Mouse (Mus musculus) hindbrain, embryonic 16.5 days (tissue): ENCODE data around the gene Olfr113. TPM values are rescaled to one million over a fixed set of nuclear protein-coding genes. Genes with fewer than 3 reads are reported as not detected.
"Not testable (repeated sequence)": the region's sequence is repeated elsewhere in the genome, so short reads cannot be mapped to it uniquely, and the experiment has no call there.

Experiments
- ATAC-seq: fragments of 200-750 bp; cut with Nextera tagmentation; 2 replicates; pipeline ENCODE4 v1.8.0; 2017; ENCODE audit warnings: moderate TSS enrichment, moderate library complexity
- H3K27ac ChIP-seq: fragments of 300-500 bp; sonication (generic); 2 replicates; pipeline ENCODE4 v1.5.1; 2014; ENCODE audit warnings: low read depth, mild to moderate bottlenecking, control low read depth, low read length, moderate library complexity
- H3K27me3 ChIP-seq: fragments of 300-500 bp; sonication (generic); replicated peaks from 2 replicates; pipeline ENCODE4 v1.6.1; 2014; ENCODE audit warnings: low read length; ENCODE audit not compliant: control insufficient read depth, insufficient read depth
- H3K36me3 ChIP-seq: fragments of 300-500 bp; sonication (generic); 2 replicates; pipeline ENCODE4 v1.6.1; 2014; ENCODE audit warnings: mild to moderate bottlenecking, low read length, moderate library complexity, mixed read lengths; ENCODE audit not compliant: control insufficient read depth, insufficient read depth
- H3K4me1 ChIP-seq: fragments of 300-500 bp; sonication (generic); 2 replicates; pipeline ENCODE4 v1.6.1; 2014; ENCODE audit warnings: low read depth, low read length; ENCODE audit not compliant: control insufficient read depth, insufficient read depth
- H3K4me2 ChIP-seq: fragments of 300-500 bp; sonication (generic); 2 replicates; pipeline ENCODE4 v1.6.1; 2014; ENCODE audit warnings: mild to moderate bottlenecking, low read length, control low read depth, moderate library complexity
- H3K4me3 ChIP-seq: fragments of 300-500 bp; sonication (generic); 2 replicates; pipeline ENCODE4 v1.5.1; 2014; ENCODE audit warnings: mild to moderate bottlenecking, low read length, control low read depth, moderate library complexity
- H3K9ac ChIP-seq: fragments of 300-500 bp; sonication (generic); 2 replicates; pipeline ENCODE4 v1.6.1; 2014; ENCODE audit warnings: low read depth, mild to moderate bottlenecking, control low read depth, low read length, moderate library complexity
- H3K9me3 ChIP-seq: fragments of 300-500 bp; sonication (generic); 2 replicates; pipeline ENCODE4 v1.6.1; 2014; ENCODE audit warnings: mild to moderate bottlenecking, low read length, moderate library complexity; ENCODE audit not compliant: control insufficient read depth
- WGBS: fragments of 180-500 bp; shearing (Covaris S2); extraction: QIAGEN DNeasy Blood & Tissue Kit; methylation state at CpG from one replicate; pipeline ENCODE4 v1.1.7; 2014; 5-methylcytosine and 5-hydroxymethylcytosine counted together
- polyA plus RNA-seq: library from polyadenylated mRNA; unstranded; fragments of >200 nt; fragmentation: Nextera tagmentation; extraction: Ambion mirVana; gene quantifications from 2 replicates; pipeline ENCODE4 v1.2.1, GENCODE M21; 2015

Olfr113 gene
- polyA plus RNA-seq, 1 experiment from 2014 or later: not detected

DNA sequence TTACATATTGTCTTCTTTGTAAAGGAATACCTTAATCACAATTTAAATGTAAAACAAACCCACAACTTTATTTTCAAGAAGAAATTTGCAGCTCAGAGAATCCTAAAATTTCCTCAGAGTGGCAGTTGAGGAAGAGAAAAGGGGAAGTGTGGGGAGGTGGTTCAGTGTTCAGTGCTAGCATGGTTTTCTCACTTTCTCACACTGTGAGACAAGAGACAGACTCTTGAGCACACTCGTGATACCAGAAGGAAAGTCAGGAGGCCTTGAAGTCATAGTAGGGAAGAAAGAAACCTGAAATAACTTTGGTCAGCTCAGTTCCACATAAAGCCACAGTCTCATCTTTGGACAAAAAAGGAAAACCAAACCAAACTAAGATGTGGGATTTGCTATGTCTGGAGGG is 52.0 kb downstream of the Olfr113 start:
- not testable (repeated sequence) for H3K9ac ChIP-seq, H3K4me2 ChIP-seq, H3K9me3 ChIP-seq, H3K36me3 ChIP-seq, ATAC-seq, H3K4me1 ChIP-seq, H3K27ac ChIP-seq, H3K27me3 ChIP-seq, H3K4me3 ChIP-seq
- WGBS: 74% methylated on average over 1 of the region's 1 CpGs

DNA sequence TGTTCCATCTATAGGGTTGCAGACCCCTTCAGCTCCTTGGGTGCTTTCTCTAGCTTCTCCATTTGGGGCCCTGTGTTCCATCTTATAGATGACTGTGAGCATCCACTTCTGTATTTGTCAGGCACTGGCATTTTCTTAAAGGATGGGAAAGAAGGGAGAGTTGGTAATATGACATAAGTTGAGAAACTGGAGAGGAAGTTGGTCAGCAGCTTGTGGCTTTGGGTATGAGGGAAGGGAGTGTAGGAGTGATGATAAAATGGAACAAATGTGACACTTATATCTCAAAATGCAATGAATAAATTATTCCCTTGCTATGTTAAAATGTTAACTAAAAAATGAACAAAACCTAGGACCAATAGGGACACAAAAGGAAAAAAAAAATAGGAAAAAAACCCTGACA is 52.9 kb downstream of the Olfr113 start:
- not testable (repeated sequence) for H3K27ac ChIP-seq, H3K27me3 ChIP-seq, H3K36me3 ChIP-seq, H3K4me1 ChIP-seq, H3K4me2 ChIP-seq, ATAC-seq, H3K4me3 ChIP-seq, H3K9me3 ChIP-seq, H3K9ac ChIP-seq

Other genes with a start within 250 kb of the Olfr113 start
- gene Olfr103, start 238.0 kb downstream of the Olfr113 start, polyA plus RNA-seq: not detected in 2 replicates
- not detected in 2 replicates for gene Olfr104-ps, start 218.1 kb downstream of the Olfr113 start, polyA plus RNA-seq
- not detected in 2 replicates for gene Olfr105-ps, start 198.6 kb downstream of the Olfr113 start, polyA plus RNA-seq
- gene Olfr106-ps, start 187.3 kb downstream of the Olfr113 start, polyA plus RNA-seq: not detected in 2 replicates
- not detected in 2 replicates for gene Olfr107, start 178.4 kb downstream of the Olfr113 start, polyA plus RNA-seq
- gene Olfr108, start 132.2 kb downstream of the Olfr113 start, polyA plus RNA-seq: not detected in 2 replicates
- not detected in 2 replicates for gene Olfr109, start 118.7 kb downstream of the Olfr113 start, polyA plus RNA-seq
- gene H2-M2, start 94.1 kb downstream of the Olfr113 start, polyA plus RNA-seq: not detected in 2 replicates
- gene Olfr110, start 85.2 kb downstream of the Olfr113 start, polyA plus RNA-seq: not detected in 2 replicates
- not detected in 2 replicates for gene Olfr111, start 69.6 kb downstream of the Olfr113 start, polyA plus RNA-seq
- gene Olfr112, start 8.2 kb downstream of the Olfr113 start, polyA plus RNA-seq: not detected in 2 replicates
- not detected in 2 replicates for gene Olfr114, start 15.1 kb upstream of the Olfr113 start, polyA plus RNA-seq
- not detected in 2 replicates for gene Olfr115, start 49.4 kb upstream of the Olfr113 start, polyA plus RNA-seq
- gene Olfr116, start 49.5 kb upstream of the Olfr113 start, polyA plus RNA-seq: not detected in 2 replicates
- not detected in 2 replicates for gene Olfr117, start 86.1 kb upstream of the Olfr113 start, polyA plus RNA-seq
- gene Olfr118, start 89.3 kb upstream of the Olfr113 start, polyA plus RNA-seq: not detected in 2 replicates
- gene Olfr119, start 118.9 kb upstream of the Olfr113 start, polyA plus RNA-seq: not detected in 2 replicates
- gene Olfr120, start 144.1 kb upstream of the Olfr113 start, polyA plus RNA-seq: not detected in 2 replicates
- gene Olfr121, start 171.2 kb upstream of the Olfr113 start, polyA plus RNA-seq: not detected in 2 replicates
- not detected in 2 replicates for gene Olfr122, start 190.9 kb upstream of the Olfr113 start, polyA plus RNA-seq
- not detected in 2 replicates for gene Olfr123, start 215.9 kb upstream of the Olfr113 start, polyA plus RNA-seq
- gene Olfr124, start 222.2 kb upstream of the Olfr113 start, polyA plus RNA-seq: not detected in 2 replicates